Mouse (Mus musculus) kidney, adult 18-20 months (tissue): ENCODE results near the gene Rd3.

Experiments
- DNase-seq: peaks from one replicate; pipeline ENCODE4 v3.0.0; 2021

Gene Rd3

GRCm38 (mm10) chr1:191963948-191964772, 13.0 kb upstream of the Rd3 start:
- DNase-seq: peak; percentile 92

GRCm38 (mm10) chr1:191964773-191965481, 12.2 kb upstream of the Rd3 start:
- DNase-seq: peak; percentile 84

- no peak for DNase-seq
Measured at GRCm38 (mm10) chr1:191969939-191970338, 7.2 kb upstream of the Rd3 start.

GRCm38 (mm10) chr1:191974509-191975405, 2.4 kb upstream of the Rd3 start:
- DNase-seq: peak; percentile 62

- DNase-seq: no peak
Measured at GRCm38 (mm10) chr1:191981426-191982102, 4.4 kb downstream of the Rd3 start.

GRCm38 (mm10) chr1:191986674-191987480, 9.7 kb downstream of the Rd3 start:
- DNase-seq: no peak

GRCm38 (mm10) chr1:191987481-191987769, 10.3 kb downstream of the Rd3 start:
- no peak for DNase-seq

- DNase-seq: no peak
Measured at GRCm38 (mm10) chr1:191988646-191989045, 11.5 kb downstream of the Rd3 start.

GRCm38 (mm10) chr1:191989060-191989459, 11.9 kb downstream of the Rd3 start:
- no peak for DNase-seq

- peak; percentile 95 for DNase-seq
Measured at GRCm38 (mm10) chr1:191989994-191990393, 12.8 kb downstream of the Rd3 start.

GRCm38 (mm10) chr1:191992040-191992780, 15.0 kb downstream of the Rd3 start:
- no peak for DNase-seq

- no peak for DNase-seq
Measured at GRCm38 (mm10) chr1:191994476-191994875, 17.3 kb downstream of the Rd3 start.

- peak; percentile 78 for DNase-seq
Measured at GRCm38 (mm10) chr1:191995488-191995887, 18.3 kb downstream of the Rd3 start.

- DNase-seq: peak; percentile 54
Measured at GRCm38 (mm10) chr1:191995916-191996315, 18.7 kb downstream of the Rd3 start.

- DNase-seq: peak; percentile 35
Measured at GRCm38 (mm10) chr1:191996621-191997185, 19.5 kb downstream of the Rd3 start.

- DNase-seq: no peak
Measured at GRCm38 (mm10) chr1:191999022-191999421, 21.9 kb downstream of the Rd3 start.
